Mouse (Mus musculus) MEL (cell line): ENCODE data around the gene Vmn2r51.
"Not testable (repeated sequence)": the region's sequence is repeated elsewhere in the genome, so short reads cannot be mapped to it uniquely, and the experiment has no call there.

Source experiments
- POLR2A ChIP-seq, 2 experiments: IDR thresholded peaks; 2 replicates each; pipeline ENCODE4 v1.6.1; 2011 to 2012; ENCODE audit warnings: low read length in 2 of 2, mild to moderate bottlenecking in 2 of 2, control low read depth in 1 of 2, improper control_type of control experiment in 1 of 2, low read depth in 1 of 2, moderate library complexity in 1 of 2; ENCODE audit not compliant: control insufficient read depth in 1 of 2, insufficient read depth in 1 of 2, poor library complexity in 1 of 2
- USF1 ChIP-seq: IDR thresholded peaks from 2 replicates; pipeline ENCODE4 v1.6.1; 2014; ENCODE audit warnings: low read depth, mild to moderate bottlenecking, inconsistent platforms, low read length, improper control_type of control experiment, moderate library complexity

- not testable (repeated sequence) for TF ChIP-seq POLR2A (IDR thresholded peaks at IDR 0.05; ENCODE audit: control insufficient read depth in 1 of 2, insufficient read depth in 1 of 2, low read depth in 1 of 2, low read length in 2 of 2, poor library complexity in 1 of 2); USF1
Measured at GRCm38 (mm10) chr7:10105641-10106040, at the start of gene Vmn2r51.
